Mouse (Mus musculus) midbrain, embryonic 15.5 days (tissue): ENCODE results near the gene Gm10135. TPM values are rescaled to one million over a fixed set of nuclear protein-coding genes. Genes with fewer than 3 reads are reported as not detected.

Source experiments
- polyA plus RNA-seq: library from polyadenylated mRNA; unstranded; fragments of >200 nt; fragmentation: Nextera tagmentation; extraction: Ambion mirVana; gene quantifications from 2 replicates; pipeline ENCODE4 v1.2.1, GENCODE M21; 2015

Gene Gm10135
- polyA plus RNA-seq, 1 experiment from 2014 or later, result not detected

Other genes with a start within 250 kb of the Gm10135 start
- gene Txk, start 221.9 kb downstream of the Gm10135 start, polyA plus RNA-seq, result 0.14 and 0.17 TPM in 2 replicates
- gene Tec, start 106.2 kb downstream of the Gm10135 start, polyA plus RNA-seq, result 5.8 and 6.4 TPM in 2 replicates
- 16.8 and 18.1 TPM in 2 replicates for gene Slain2, start 60.4 kb downstream of the Gm10135 start, polyA plus RNA-seq
- 25.1 and 28.6 TPM in 2 replicates for gene Slc10a4, start 32.2 kb upstream of the Gm10135 start, polyA plus RNA-seq